Mouse (Mus musculus) fibroblast of lung, adult 2 months (primary cell): ENCODE measurements around the gene Tnn.

ENCODE experiments used
- DNase-seq: peaks from one replicate; pipeline ENCODE4 v3.0.0-alpha.2; 2011; ENCODE audit warnings: low read depth

Tnn gene

GRCm38 (mm10) chr1:160044237-160045021 lies 109.0 kb downstream of the Tnn start, which contains the start of gene 4930523C07Rik:
Gene 4930523C07Rik, plus strand, starts transcription at chr1:160044382.
- peak; percentile 48 for DNase-seq

- DNase-seq: no peak
Observed at GRCm38 (mm10) chr1:160043271-160043975, 110.0 kb downstream of the Tnn start.

GRCm38 (mm10) chr1:160042351-160042750 lies 111.0 kb downstream of the Tnn start:
- no peak for DNase-seq

GRCm38 (mm10) chr1:160041264-160041775 lies 112.1 kb downstream of the Tnn start:
- no peak for DNase-seq

GRCm38 (mm10) chr1:160039951-160040645 lies 113.3 kb downstream of the Tnn start:
- no peak for DNase-seq

GRCm38 (mm10) chr1:160036996-160037521 lies 116.3 kb downstream of the Tnn start:
- DNase-seq: no peak

- DNase-seq: no peak
Observed at GRCm38 (mm10) chr1:160035561-160035960, 117.8 kb downstream of the Tnn start.
